Mouse (Mus musculus) forebrain, embryonic 13.5 days (tissue): ENCODE measurements around the gene Ttll3. TPM values are rescaled to one million over a fixed set of nuclear protein-coding genes. Genes with fewer than 3 reads are reported as not detected.

ENCODE experiments used
- ATAC-seq: fragments of 200-750 bp; cut with Nextera tagmentation; 2 replicates; pipeline ENCODE4 v1.8.0; 2017
- H3K27ac ChIP-seq: fragments of 300-500 bp; sonication (generic); 2 replicates; pipeline ENCODE4 v1.5.1; 2015; ENCODE audit warnings: inconsistent platforms, mild to moderate bottlenecking, moderate library complexity
- H3K27me3 ChIP-seq: fragments of 300-500 bp; sonication (generic); 2 replicates; pipeline ENCODE4 v1.6.1; 2015; ENCODE audit warnings: mild to moderate bottlenecking, inconsistent platforms
- H3K36me3 ChIP-seq: fragments of 300-500 bp; sonication (generic); 2 replicates; pipeline ENCODE4 v1.6.1; 2015; ENCODE audit warnings: mild to moderate bottlenecking, inconsistent platforms; ENCODE audit not compliant: poor library complexity, severe bottlenecking
- H3K4me1 ChIP-seq: fragments of 300-500 bp; sonication (generic); 2 replicates; pipeline ENCODE4 v1.6.1; 2015; ENCODE audit warnings: inconsistent platforms
- H3K4me2 ChIP-seq: fragments of 300-500 bp; sonication (generic); 2 replicates; pipeline ENCODE4 v1.6.1; 2015; ENCODE audit warnings: inconsistent platforms, mild to moderate bottlenecking, moderate library complexity
- H3K4me3 ChIP-seq: fragments of 300-500 bp; sonication (generic); 2 replicates; pipeline ENCODE4 v1.5.1; 2015; ENCODE audit warnings: mild to moderate bottlenecking, inconsistent platforms
- H3K9ac ChIP-seq: fragments of 300-500 bp; sonication (generic); 2 replicates; pipeline ENCODE4 v1.6.1; 2015; ENCODE audit warnings: mild to moderate bottlenecking, inconsistent platforms
- H3K9me3 ChIP-seq: fragments of 300-500 bp; sonication (generic); replicated peaks from 2 replicates; pipeline ENCODE4 v1.6.1; 2016; ENCODE audit warnings: inconsistent platforms
- WGBS: fragments of 180-500 bp; shearing (Covaris S2); methylation state at CpG from one replicate; pipeline ENCODE4 v1.1.7; 2015; 5-methylcytosine and 5-hydroxymethylcytosine counted together
- polyA plus RNA-seq: library from polyadenylated mRNA; unstranded; fragments of >200 nt; fragmentation: Nextera tagmentation; extraction: Ambion mirVana; gene quantifications from 2 replicates; pipeline ENCODE4 v1.2.1, GENCODE M21; 2015

The Ttll3 gene
- polyA plus RNA-seq, 1 experiment from 2014 or later = 7.6 TPM

- H3K9me3 ChIP-seq = no peaks in the 10 kb centered on the region
- H3K4me2 ChIP-seq = no peak overlapping the region
- no peak for ATAC-seq
- H3K4me3 ChIP-seq = no peak overlapping the region
- no peak overlapping the region for H3K27ac ChIP-seq
- WGBS = 92% methylated on average over 8 of the region's 8 CpGs
- no peaks in the 10 kb centered on the region for H3K27me3 ChIP-seq
- no peak overlapping the region for H3K9ac ChIP-seq
- peaks cover 90% of the 10 kb centered on the region for H3K36me3 ChIP-seq
- peaks cover 1% of the 10 kb centered on the region for H3K4me1 ChIP-seq
Measured at GRCm38 (mm10) chr6:113384351-113384927, 4.6 kb upstream of the Ttll3 start.

- Histone ChIP-seq H3K36me3 (peaks cover 98% of the 10 kb centered on the region), H3K27me3 (no peaks in the 10 kb centered on the region)
- 93% methylated on average over 11 of the region's 11 CpGs for WGBS
Measured at GRCm38 (mm10) chr6:113385160-113385714, 3.8 kb upstream of the Ttll3 start.

DNA sequence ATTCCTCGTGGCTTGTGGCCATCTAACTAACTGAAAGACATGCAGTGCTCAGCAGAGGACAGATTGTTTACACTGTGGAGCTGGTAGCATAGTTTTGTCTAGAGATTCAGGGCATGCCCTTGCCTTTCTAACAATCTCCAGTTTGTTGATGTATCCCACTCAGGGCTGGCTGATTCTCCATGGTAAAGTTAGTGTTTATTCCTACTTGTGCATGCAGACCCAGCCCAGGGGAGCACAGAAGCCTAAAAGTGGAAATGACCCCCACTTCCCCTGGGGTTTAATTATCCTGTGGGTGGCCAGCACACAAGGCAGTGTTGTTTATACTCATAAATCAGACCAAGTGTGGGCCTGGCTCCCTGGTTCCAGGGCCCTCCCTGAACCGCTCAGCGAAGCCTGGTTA lies 3.0 kb upstream of the Ttll3 start:
- H3K9ac ChIP-seq = no peak overlapping the region
- no peak for ATAC-seq
- 82% methylated on average over 3 of the region's 3 CpGs for WGBS
- H3K27me3 ChIP-seq = no peaks in the 10 kb centered on the region
- H3K36me3 ChIP-seq = peaks cover 98% of the 10 kb centered on the region
- H3K4me2 ChIP-seq = no peak overlapping the region
- H3K4me1 ChIP-seq = no peaks in the 10 kb centered on the region
- no peak overlapping the region for H3K4me3 ChIP-seq
- no peaks in the 10 kb centered on the region for H3K9me3 ChIP-seq
- H3K27ac ChIP-seq = no peak overlapping the region

More at GRCm38 (mm10) chr6:113385160-113385714, 3.8 kb upstream of the Ttll3 start:
- Histone ChIP-seq H3K9me3 (no peaks in the 10 kb centered on the region), H3K9ac (no peak overlapping the region), H3K27ac (no peak overlapping the region), H3K4me1 (no peaks in the 10 kb centered on the region), H3K4me2 (no peak overlapping the region), H3K4me3 (no peak overlapping the region)
- ATAC-seq = no peak

GRCm38 (mm10) chr6:113390715-113391114 lies 1.7 kb downstream of the Ttll3 start:
- H3K36me3 ChIP-seq = peaks cover 64% of the 10 kb centered on the region
- no peak overlapping the region for H3K27ac ChIP-seq
- no peak for ATAC-seq
- no peaks in the 10 kb centered on the region for H3K27me3 ChIP-seq
- 0 out of 2 replicates have a peak, but pooled peaks cover 4% of the 10 kb centered on the region for H3K9me3 ChIP-seq
- H3K4me1 ChIP-seq = peaks cover 20% of the 10 kb centered on the region
- no peak overlapping the region for H3K9ac ChIP-seq
- 90% methylated on average over 3 of the region's 3 CpGs for WGBS
- no peak overlapping the region for H3K4me2 ChIP-seq
- H3K4me3 ChIP-seq = no peak overlapping the region

- 0 out of 2 replicates have a peak, but pooled peaks cover 4% of the 10 kb centered on the region for H3K9me3 ChIP-seq
- peak overlapping the region; percentile 48 for H3K4me3 ChIP-seq
- WGBS = 24% methylated on average over 10 of the region's 10 CpGs
- H3K9ac ChIP-seq = peak overlapping the region; percentile 74
- peak overlapping the region; percentile 52 for H3K27ac ChIP-seq
- ATAC-seq = peak; percentile 25
- H3K4me1 ChIP-seq = peaks cover 20% of the 10 kb centered on the region
- H3K36me3 ChIP-seq = peaks cover 52% of the 10 kb centered on the region
- H3K4me2 ChIP-seq = peak overlapping the region; percentile 85
- no peaks in the 10 kb centered on the region for H3K27me3 ChIP-seq
Measured at GRCm38 (mm10) chr6:113392015-113392386, 2.9 kb downstream of the Ttll3 start.

DNA sequence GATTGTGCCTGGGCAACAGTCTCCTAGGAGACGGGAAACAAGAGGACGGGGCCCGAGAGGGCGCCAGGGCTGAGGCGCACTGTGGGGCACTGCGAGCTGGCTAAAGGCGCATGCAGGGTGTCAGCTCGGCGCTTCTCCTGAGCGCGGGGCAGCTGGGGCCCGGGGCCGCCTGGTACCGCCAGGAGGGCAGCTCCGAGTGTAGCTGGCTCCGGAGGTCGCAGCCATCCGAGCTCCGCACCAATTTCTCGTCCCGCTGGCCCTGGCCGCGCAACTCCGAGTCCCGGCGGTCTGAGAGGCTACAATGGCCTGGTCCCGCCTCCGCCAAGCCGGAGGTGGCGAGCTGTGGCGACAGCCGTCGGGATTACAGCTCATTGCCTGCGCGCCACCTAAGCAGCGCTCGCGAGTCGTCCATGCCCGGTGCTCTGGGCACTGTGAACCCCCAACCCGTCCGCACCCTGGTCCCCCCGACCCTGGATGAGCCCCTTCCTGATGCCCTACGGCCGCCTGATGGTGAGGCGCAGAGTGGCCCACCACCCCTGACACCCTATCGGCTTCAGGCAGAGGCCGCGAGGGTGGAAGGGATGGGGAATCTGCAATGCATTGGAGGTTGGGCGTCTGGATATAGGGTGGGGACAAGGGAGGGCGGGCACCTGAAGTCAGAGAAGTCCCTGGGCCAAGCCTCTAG lies 3.5 kb downstream of the Ttll3 start:
- ATAC-seq = peak; percentile 92
- WGBS = under 1% methylated on average over 45 of the region's 51 CpGs

DNA sequence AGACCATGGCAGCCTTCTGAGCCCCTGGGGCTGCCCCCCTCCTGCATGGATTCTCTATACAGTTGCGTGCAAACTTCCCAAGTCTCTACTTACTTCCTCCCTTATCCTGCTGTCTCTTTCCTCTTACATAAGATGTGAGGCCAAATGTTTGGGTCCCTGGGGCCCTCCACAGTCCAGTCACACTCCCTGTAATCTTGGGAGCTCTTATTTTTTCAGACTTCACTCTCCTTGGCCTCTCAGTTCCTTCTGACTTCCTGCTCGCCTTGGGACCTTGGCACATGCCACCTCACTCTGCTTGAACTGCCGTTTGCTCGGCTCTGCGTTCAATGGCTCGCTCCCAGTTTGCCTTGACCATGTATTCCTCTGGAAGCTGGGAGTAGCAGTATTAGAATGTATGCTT lies 4.9 kb downstream of the Ttll3 start:
- H3K9ac ChIP-seq = no peak overlapping the region
- 89% methylated on average over 6 of the region's 6 CpGs for WGBS
- peaks cover 20% of the 10 kb centered on the region for H3K4me1 ChIP-seq
- no peak overlapping the region for H3K4me2 ChIP-seq
- no peak overlapping the region for H3K27ac ChIP-seq
- no peak for ATAC-seq
- peaks cover 42% of the 10 kb centered on the region for H3K36me3 ChIP-seq
- H3K4me3 ChIP-seq = no peak overlapping the region
- H3K27me3 ChIP-seq = no peaks in the 10 kb centered on the region
- 0 out of 2 replicates have a peak, but pooled peaks cover 4% of the 10 kb centered on the region for H3K9me3 ChIP-seq

More for the DNA sequence above, 3.5 kb downstream of the Ttll3 start:
- Histone ChIP-seq H3K27me3 (no peaks in the 10 kb centered on the region), H3K4me2 (peak overlapping the region; percentile 85), H3K9me3 (0 out of 2 replicates have a peak, but pooled peaks cover 4% of the 10 kb centered on the region), H3K4me3 (peak overlapping the region; percentile 48), H3K36me3 (peaks cover 47% of the 10 kb centered on the region), H3K27ac (peak overlapping the region; percentile 52), H3K4me1 (peaks cover 20% of the 10 kb centered on the region), H3K9ac (peak overlapping the region; percentile 74)

- 0 out of 2 replicates have a peak, but pooled peaks cover 4% of the 10 kb centered on the region for H3K9me3 ChIP-seq
- no peak overlapping the region for H3K4me2 ChIP-seq
- H3K9ac ChIP-seq = no peak overlapping the region
- no peak overlapping the region for H3K27ac ChIP-seq
- H3K27me3 ChIP-seq = no peaks in the 10 kb centered on the region
- peaks cover 34% of the 10 kb centered on the region for H3K36me3 ChIP-seq
- no peak for ATAC-seq
- WGBS = 96% methylated on average over 11 of the region's 11 CpGs
- peaks cover 20% of the 10 kb centered on the region for H3K4me1 ChIP-seq
- H3K4me3 ChIP-seq = no peak overlapping the region
Measured at GRCm38 (mm10) chr6:113394811-113395210, 5.8 kb downstream of the Ttll3 start.

DNA sequence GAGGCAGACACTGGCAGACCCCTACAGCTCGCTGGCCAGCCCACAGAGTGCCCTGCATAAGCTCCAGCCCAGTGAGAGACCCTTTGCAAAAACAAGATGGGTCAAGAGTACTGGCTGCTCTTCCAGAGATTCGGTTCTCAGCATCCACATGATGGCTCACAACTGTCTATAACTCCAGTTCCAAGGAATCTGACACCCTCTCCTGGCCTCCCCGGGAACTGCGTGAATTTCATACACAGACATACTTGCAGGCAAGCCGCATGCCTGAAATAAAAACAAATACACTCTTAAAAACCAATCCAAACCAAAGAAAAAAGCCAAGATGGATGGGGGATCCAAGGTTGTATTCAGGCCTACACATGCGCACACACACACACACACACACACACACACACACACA lies 6.4 kb downstream of the Ttll3 start:
- Histone ChIP-seq H3K36me3 (peaks cover 27% of the 10 kb centered on the region), H3K4me1 (peaks cover 20% of the 10 kb centered on the region), H3K9ac (no peak overlapping the region), H3K4me3 (no peak overlapping the region), H3K4me2 (no peak overlapping the region), H3K27ac (no peak overlapping the region), H3K9me3 (0 out of 2 replicates have a peak, but pooled peaks cover 4% of the 10 kb centered on the region), H3K27me3 (no peaks in the 10 kb centered on the region)
- WGBS = 93% methylated on average over 6 of the region's 6 CpGs
- ATAC-seq = no peak

DNA sequence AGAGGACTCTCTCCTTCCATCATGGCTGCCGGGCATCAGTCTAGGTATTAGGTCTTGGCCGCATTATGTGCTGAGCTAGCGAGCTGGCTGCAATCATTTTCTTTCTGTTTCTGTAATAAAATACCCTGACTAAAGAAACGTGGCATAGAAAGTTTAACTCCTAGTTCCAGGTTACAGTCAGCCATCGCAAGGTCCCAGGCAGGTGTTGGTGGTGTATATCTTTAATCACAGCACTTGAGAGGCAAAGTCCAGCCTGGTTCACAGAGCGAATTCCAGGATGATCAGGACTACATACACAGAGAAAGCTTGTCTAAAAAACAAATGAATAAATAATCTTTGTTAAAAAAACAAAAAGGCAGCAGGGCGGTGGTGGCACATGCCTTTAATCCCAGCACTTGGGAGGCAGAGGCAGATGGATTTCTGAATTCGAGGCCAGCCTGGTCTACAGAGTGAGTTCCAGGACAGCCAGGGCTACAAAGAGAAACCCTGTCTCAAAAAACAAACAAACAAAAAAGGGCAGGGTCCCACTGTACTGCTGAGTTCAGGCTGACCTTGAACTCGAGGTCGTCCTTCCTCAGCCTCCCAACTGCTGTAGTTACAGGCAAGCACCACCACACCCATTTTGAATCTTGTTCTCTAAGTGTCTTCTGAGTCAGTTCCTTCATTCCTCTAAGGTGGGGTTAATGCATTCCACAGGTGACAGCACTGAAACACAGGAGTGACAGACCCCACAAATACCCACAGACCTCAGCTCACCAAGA lies 7.4 kb downstream of the Ttll3 start:
- Histone ChIP-seq H3K27ac (no peak overlapping the region), H3K4me2 (no peak overlapping the region), H3K9ac (no peak overlapping the region), H3K4me1 (peaks cover 18% of the 10 kb centered on the region), H3K36me3 (peaks cover 21% of the 10 kb centered on the region), H3K27me3 (no peaks in the 10 kb centered on the region), H3K9me3 (0 out of 2 replicates have a peak, but pooled peaks cover 4% of the 10 kb centered on the region), H3K4me3 (no peak overlapping the region)
- ATAC-seq = no peak
- WGBS = 83% methylated on average over 10 of the region's 10 CpGs

GRCm38 (mm10) chr6:113402094-113402493 lies 13.0 kb downstream of the Ttll3 start:
- H3K36me3 ChIP-seq = peaks cover 16% of the 10 kb centered on the region
- no peak overlapping the region for H3K9ac ChIP-seq
- H3K4me2 ChIP-seq = no peak overlapping the region
- H3K27me3 ChIP-seq = no peaks in the 10 kb centered on the region
- no peaks in the 10 kb centered on the region for H3K4me1 ChIP-seq
- WGBS = 91% methylated on average over 13 of the region's 13 CpGs
- no peak overlapping the region for H3K4me3 ChIP-seq
- no peak overlapping the region for H3K27ac ChIP-seq
- ATAC-seq = no peak
- no peaks in the 10 kb centered on the region for H3K9me3 ChIP-seq
